Mouse (Mus musculus) lung, postnatal 0 days (tissue): ENCODE measurements at regions not wholly inside any gene's neighbourhood (a gene's known extent, or its start where the extent isn't known, plus 50 kb on each side); places are given as distances from the start of the nearest gene placed in this dataset.

Experiments used
- CTCF ChIP-seq: IDR thresholded peaks from 2 replicates; pipeline ENCODE4 v1.5.1; 2016; ENCODE audit warnings: antibody characterized with exemption, mild to moderate bottlenecking
- EP300 ChIP-seq: IDR thresholded peaks from 2 replicates; pipeline ENCODE4 v1.6.1; 2016; ENCODE audit warnings: antibody characterized with exemption, mild to moderate bottlenecking, control low read depth

DNA sequence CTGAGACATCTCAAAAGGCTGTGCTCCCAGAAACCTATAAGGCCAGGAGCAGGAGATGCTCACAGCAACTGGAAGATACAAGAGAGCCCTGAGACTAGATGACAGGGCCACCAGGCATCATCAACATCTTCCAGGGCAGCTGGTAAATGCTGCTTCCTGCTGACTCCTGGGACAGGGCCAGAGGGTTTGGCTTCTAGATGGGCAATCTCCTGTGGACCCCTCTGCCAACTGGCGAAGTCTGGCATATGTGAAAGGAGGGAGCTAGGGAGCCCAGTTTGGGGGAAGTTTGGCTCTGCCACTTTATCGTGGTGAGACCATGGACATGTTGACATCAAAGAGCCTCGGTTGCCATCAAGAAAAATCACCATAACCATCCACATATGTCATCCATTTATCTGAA is 57.2 kb upstream of the Btbd11 start:
- TF ChIP-seq CTCF (no peak), EP300 (no peak)
